Mouse (Mus musculus) cerebellum, adult 2 months (tissue): ENCODE results near the gene Trpv1. TPM values are rescaled to one million over a fixed set of nuclear protein-coding genes. Genes with fewer than 3 reads are reported as not detected.

Experiments used
- DNase-seq, 2 experiments: peaks; one replicate each; pipeline ENCODE4 v3.0.0; 2021
- H3K27ac ChIP-seq: fragments of 200-500 bp; 2 replicates; pipeline ENCODE4 v1.5.1; 2012; ENCODE audit warnings: low read length, control low read depth, inconsistent platforms; ENCODE audit not compliant: insufficient read depth
- H3K27me3 ChIP-seq: fragments of 200-500 bp; 2 replicates; pipeline ENCODE4 v1.6.1; 2012; ENCODE audit warnings: inconsistent platforms, mild to moderate bottlenecking, low read length, moderate library complexity; ENCODE audit not compliant: control insufficient read depth, insufficient read depth
- H3K4me1 ChIP-seq: fragments of 200-500 bp; 2 replicates; pipeline ENCODE4 v1.6.1; 2011; ENCODE audit warnings: low read length; ENCODE audit not compliant: control insufficient read depth, insufficient read depth
- H3K4me3 ChIP-seq: fragments of 200-500 bp; replicated peaks from 2 replicates; pipeline ENCODE3; 2011; ENCODE audit warnings: mild to moderate bottlenecking, low read depth, low read length, control low read depth; ENCODE audit not compliant: insufficient read depth
- CTCF ChIP-seq: fragments of 200-500 bp; IDR thresholded peaks from 2 replicates; pipeline ENCODE4 v1.5.1; 2011; ENCODE audit warnings: low read depth, mild to moderate bottlenecking, control low read depth, low read length, moderate library complexity, borderline replicate concordance; ENCODE audit not compliant: insufficient read depth
- POLR2A ChIP-seq: fragments of 200-500 bp; IDR thresholded peaks from 2 replicates; pipeline ENCODE4 v1.6.1; 2011; ENCODE audit warnings: low read length, control low read depth, borderline replicate concordance; ENCODE audit not compliant: insufficient read depth
- WGBS: fragments of 180-500 bp; shearing (Covaris S2); methylation state at CpG from one replicate; pipeline ENCODE4 v1.1.7; 2018; 5-methylcytosine and 5-hydroxymethylcytosine counted together
- polyA plus RNA-seq: library from polyadenylated mRNA; depleted of rRNA; stranded (reverse); fragments of >200 nt; gene quantifications from 2 replicates; pipeline ENCODE4 v1.2.3, GENCODE M21; 2012; rRNA removed

The Trpv1 gene
- 0.16 and 0.33 TPM in 2 replicates for polyA plus RNA-seq

DNA sequence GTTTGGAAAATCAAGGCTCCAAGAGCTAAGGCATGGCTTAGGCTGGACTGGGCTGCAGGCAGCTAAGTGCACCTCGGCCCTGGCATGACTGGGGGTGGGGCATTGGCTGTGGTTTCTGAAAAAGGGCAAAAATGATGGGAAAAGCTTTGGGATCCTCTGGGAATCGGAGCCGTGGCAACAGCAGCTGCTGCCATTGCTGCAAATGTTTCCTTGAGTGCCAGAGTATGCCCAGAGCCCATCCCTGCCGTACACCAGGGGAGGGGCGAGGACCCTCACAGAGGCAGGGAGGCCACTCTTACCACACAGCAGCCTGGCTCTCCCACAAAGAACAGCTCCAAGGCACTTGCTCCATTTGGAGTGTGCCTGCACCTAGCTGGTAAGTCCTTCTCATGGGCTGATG, at the start of gene Trpv1:
Gene Trpv1, plus strand, starts transcription at position 301 of the 400 bp plus-strand sequence.
- TF ChIP-seq CTCF: no peak
- 38% methylated on average over 5 of the region's 5 CpGs for WGBS
- H3K27me3 ChIP-seq: no peaks in the 10 kb centered on the region

DNA sequence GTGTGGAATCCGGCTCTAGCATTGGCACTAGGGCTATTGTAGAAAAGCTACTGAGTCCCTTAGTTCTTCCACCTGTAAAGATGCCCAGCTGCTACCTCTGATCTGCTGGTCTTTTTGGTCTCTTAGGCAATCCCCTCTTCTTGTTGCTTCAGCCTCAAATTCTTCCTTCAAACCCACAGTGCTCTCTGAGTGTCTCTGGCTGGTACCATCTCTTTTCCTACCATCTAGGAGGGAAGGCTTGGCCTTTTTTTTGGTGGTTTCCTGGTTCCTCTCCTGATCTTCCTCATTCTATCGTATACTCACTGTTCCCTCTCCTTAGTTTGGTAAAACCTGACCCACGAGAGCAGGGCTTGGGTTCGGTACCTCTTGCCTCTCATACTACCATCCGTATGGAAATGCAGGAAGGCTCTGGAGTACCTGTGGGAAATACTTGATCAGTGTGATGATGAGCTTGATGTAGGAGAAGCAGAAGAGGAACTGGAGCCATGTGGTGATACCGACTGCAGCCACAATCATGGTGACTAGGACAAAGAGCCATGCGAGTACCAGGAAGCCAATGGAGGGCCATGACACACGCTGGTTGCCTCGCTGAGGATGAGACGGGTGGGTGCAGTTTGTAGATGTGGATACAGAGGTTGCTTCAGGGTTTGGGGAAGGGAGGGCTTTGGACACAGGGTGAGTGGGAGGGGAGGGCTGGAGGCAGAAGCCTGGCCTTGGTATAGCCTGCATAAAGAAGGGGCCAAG, 48.0 kb upstream of the Trpv1 start:
- H3K4me3 ChIP-seq: no peak overlapping the region
- WGBS: 90% methylated on average over 10 of the region's 10 CpGs
- no peak overlapping the region for H3K27ac ChIP-seq
- H3K4me1 ChIP-seq: no peaks in the 10 kb centered on the region
- H3K27me3 ChIP-seq: no peaks in the 10 kb centered on the region
- DNase-seq: no peak
- TF ChIP-seq CTCF (no peak), POLR2A (no peak)

More for the DNA sequence above, at the start of gene Trpv1:
- Histone ChIP-seq H3K4me3 (no peak within 1 kb of the TSS), H3K27ac (no peak within 1 kb of the TSS), H3K4me1 (no peaks in the 10 kb centered on the region)
- DNase-seq: no peak

DNA sequence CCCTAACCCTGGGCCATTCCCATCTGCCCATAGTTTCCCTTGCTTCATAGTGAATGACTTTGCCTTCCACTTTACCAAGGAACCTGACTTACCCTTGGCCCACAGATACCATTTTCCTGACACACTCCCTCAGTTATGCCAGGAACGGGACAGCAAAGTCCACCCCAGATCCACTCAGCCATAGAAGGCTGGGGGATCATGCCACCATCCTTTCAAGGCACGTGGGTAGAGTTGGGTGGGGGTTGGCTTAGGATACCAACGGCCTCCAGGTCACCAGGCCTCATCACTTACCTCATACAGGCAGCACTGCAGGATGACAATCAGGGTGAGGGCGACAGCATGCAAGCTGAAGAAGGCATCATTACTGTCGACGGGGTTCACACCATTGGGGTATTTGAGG, 46.9 kb upstream of the Trpv1 start:
- TF ChIP-seq POLR2A (no peak), CTCF (no peak)
- no peak overlapping the region for H3K27ac ChIP-seq
- 91% methylated on average over 6 of the region's 6 CpGs for WGBS

GRCm38 (mm10) chr11:73193047-73193446, 41.0 kb upstream of the Trpv1 start:
- TF ChIP-seq CTCF (no peak), POLR2A (no peak)
- peak; percentile 72 to 89 for DNase-seq
- H3K4me1 ChIP-seq: peaks cover 22% of the 10 kb centered on the region
- no peaks in the 10 kb centered on the region for H3K27me3 ChIP-seq
- H3K27ac ChIP-seq: peak overlapping the region; percentile 97
- WGBS: 5% methylated on average over 6 of the region's 6 CpGs
- H3K4me3 ChIP-seq: no peak overlapping the region

More for the DNA sequence above, 46.9 kb upstream of the Trpv1 start:
- Histone ChIP-seq H3K4me3 (no peak overlapping the region), H3K4me1 (peaks cover 2% of the 10 kb centered on the region; the same call in 1 of the 2 replicates), H3K27me3 (no peaks in the 10 kb centered on the region)
- no peak for DNase-seq

DNA sequence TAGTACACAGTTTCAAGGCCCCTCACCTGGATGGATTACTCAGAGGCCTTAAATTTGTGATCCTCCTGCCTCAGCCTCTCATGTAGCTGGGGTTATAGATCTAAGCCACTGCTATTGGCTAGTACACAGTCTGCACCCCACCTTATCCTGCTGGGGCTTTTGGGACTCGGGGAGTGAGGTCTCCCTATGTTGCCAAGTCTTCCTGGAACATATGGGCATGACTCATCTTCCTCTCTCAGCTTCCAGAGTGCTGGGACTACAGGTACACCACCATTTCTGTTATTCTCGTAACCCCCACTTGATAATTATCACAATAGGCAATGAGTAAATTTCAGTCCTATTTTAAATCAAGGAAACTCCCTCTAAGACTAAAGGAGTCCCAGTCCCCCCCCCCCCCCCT, 39.6 kb upstream of the Trpv1 start:
- WGBS: 19% methylated on average over 2 of the region's 2 CpGs
- H3K27me3 ChIP-seq: no peaks in the 10 kb centered on the region
- H3K4me3 ChIP-seq: no peak overlapping the region
- no peak for TF ChIP-seq POLR2A
- TF ChIP-seq CTCF: no peak
- H3K4me1 ChIP-seq: peaks cover 23% of the 10 kb centered on the region
- H3K27ac ChIP-seq: no peak overlapping the region
- DNase-seq: peak in 1 of 2 experiments; percentile 54

- DNase-seq: no peak
- WGBS: 8% methylated on average over 1 of the region's 1 CpGs
- H3K27ac ChIP-seq: no peak overlapping the region
- H3K4me3 ChIP-seq: peak overlapping the region; percentile 70
- H3K4me1 ChIP-seq: peaks cover 11% of the 10 kb centered on the region
- H3K27me3 ChIP-seq: no peaks in the 10 kb centered on the region
- no peak for TF ChIP-seq CTCF
- TF ChIP-seq POLR2A: no peak
Observed at GRCm38 (mm10) chr11:73198190-73198589, 35.9 kb upstream of the Trpv1 start.

- under 1% methylated on average over 22 of the region's 22 CpGs for WGBS
- TF ChIP-seq POLR2A (peak; percentile 93), CTCF (no peak)
- Histone ChIP-seq H3K4me3 (peak within 1 kb of the TSS; percentile 70), H3K27me3 (no peaks in the 10 kb centered on the region), H3K4me1 (peaks cover 7% of the 10 kb centered on the region), H3K27ac (peak within 1 kb of the TSS; percentile 53)
- peak in 1 of 2 experiments; percentile 92 for DNase-seq
Observed at GRCm38 (mm10) chr11:73198603-73199229, 35.4 kb upstream of the Trpv1 start, which contains the start of gene Ctns. TSS of gene Ctns (minus strand) at chr11:73199042.

DNA sequence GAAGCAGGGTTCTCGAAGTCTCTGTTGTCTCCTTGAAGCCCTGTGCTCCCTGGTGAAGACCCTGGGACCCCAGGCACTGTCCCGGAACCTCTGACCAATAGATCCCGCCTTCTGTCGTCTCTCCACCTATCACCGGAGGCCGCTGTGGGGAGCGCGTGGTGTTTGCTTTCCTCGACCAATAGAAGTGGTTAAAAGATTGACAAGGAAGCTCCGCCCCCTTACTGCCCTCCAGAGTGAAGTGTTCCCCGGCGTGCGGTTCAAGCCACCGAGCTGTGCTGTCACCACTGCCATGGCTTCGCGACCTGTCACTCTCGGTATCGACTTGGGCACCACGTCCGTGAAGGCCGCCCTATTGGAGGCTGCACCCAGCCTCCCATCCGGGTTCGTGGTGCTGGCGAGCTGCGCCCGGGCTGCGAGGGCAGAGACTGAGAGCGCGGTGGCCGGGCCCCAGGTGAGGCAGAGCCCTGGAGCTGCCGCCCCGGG, 34.8 kb upstream of the Trpv1 start, which contains the start of gene Shpk:
Gene Shpk, plus strand, starts transcription at position 231 of the 483 bp plus-strand sequence.
- DNase-seq: peak; percentile 97
- no peaks in the 10 kb centered on the region for H3K27me3 ChIP-seq
- TF ChIP-seq POLR2A: peak; percentile 87
- no peak for TF ChIP-seq CTCF
- peaks cover 4% of the 10 kb centered on the region; the same call in 1 of the 2 replicates for H3K4me1 ChIP-seq
- under 1% methylated on average over 32 of the region's 32 CpGs for WGBS
- peak within 1 kb of the TSS; percentile 53 for H3K27ac ChIP-seq
- peak within 1 kb of the TSS; percentile 70 for H3K4me3 ChIP-seq
